In genomic region chr2:181243706-181244394, GRCm38 (mm10) we compare ENCODE assay signal across 10 mouse cellular contexts. TPM values are rescaled to one million over a fixed set of nuclear protein-coding genes. Genes with fewer than 3 reads are reported as not detected.
DNase-seq lines count a peak whose midpoint lies in the region; ATAC-seq and TF ChIP-seq lines count a peak whose summit lies in the region.
"Had no signal": no experiment of that assay in that cellular context is flagged by ENCODE, and none has a peak within 500 bp of the region (broad histone marks: within the 10 kb centered on the region; RNA-seq: fewer than 3 reads in every experiment).

No protein-coding gene starts in this region.

- no peak overlapping the region for H3K4me2 ChIP-seq in forebrain, embryonic 13.5 days
- H3K4me2 ChIP-seq: embryonic facial prominence, embryonic 13.5 days; midbrain, embryonic 12.5 days had no signal

- DNase-seq in 3T3-L1 (ENCODE audit: low read depth, low spot score): peak; percentile 35
- DNase-seq in heart, postnatal 10 days: peak; percentile 57
- DNase-seq in lung, adult 2 months: no peak
- no peak for DNase-seq in cerebellum, postnatal 36 days
- DNase-seq in left cerebral cortex, adult 11 months (ENCODE audit: low spot score): no peak
- DNase-seq in embryo, embryonic 11 days: no peak

- no peak for TF ChIP-seq POLR2A in ES-Bruce4 (IDR thresholded peaks at IDR 0.05; ENCODE audit: insufficient read depth, low read length)
- no peak for TF ChIP-seq POLR2A in lung, adult 2 months (IDR thresholded peaks at IDR 0.05; ENCODE audit: borderline replicate concordance, extremely low read depth, low read depth, low read length)

- intact Hi-C loops in heart, postnatal 10 days (cut with DNase I): loop anchor here (5.0 kb wide), 1 partner anchor 57 kb away; the partner anchor contains the start of gene Ppdpf

- H3K36me3 ChIP-seq in ES-Bruce4 (ENCODE audit: control insufficient read depth, insufficient read depth, low read length, poor library complexity, severe bottlenecking): no peaks in the 10 kb centered on the region
- no peaks in the 10 kb centered on the region for H3K36me3 ChIP-seq in forebrain, embryonic 13.5 days (ENCODE audit: poor library complexity, severe bottlenecking)
- H3K36me3 ChIP-seq: embryonic facial prominence, embryonic 13.5 days; midbrain, embryonic 12.5 days had no signal

- H3K9me3 ChIP-seq in ES-Bruce4 (replicated peaks; ENCODE audit: control insufficient read depth, insufficient read depth, low read length, poor library complexity, severe bottlenecking): no peaks in the 10 kb centered on the region
- no peaks in the 10 kb centered on the region for H3K9me3 ChIP-seq in forebrain, embryonic 13.5 days (replicated peaks)
- H3K9me3 ChIP-seq: embryonic facial prominence, embryonic 13.5 days; midbrain, embryonic 12.5 days had no signal

- 24% methylated on average over 11 of the region's 11 CpGs for WGBS in lung, adult 2 months
- 42% methylated on average over 11 of the region's 11 CpGs for WGBS in forebrain, embryonic 13.5 days

- H3K27me3 ChIP-seq in ES-Bruce4 (ENCODE audit: control insufficient read depth, insufficient read depth, low read length, poor library complexity, severe bottlenecking): no peaks in the 10 kb centered on the region
- no peaks in the 10 kb centered on the region for H3K27me3 ChIP-seq in forebrain, embryonic 13.5 days
- H3K27me3 ChIP-seq: embryonic facial prominence, embryonic 13.5 days had no signal

- H3K9ac ChIP-seq in ES-Bruce4 (ENCODE audit: low read depth, poor library complexity, severe bottlenecking): no peak overlapping the region
- no peak overlapping the region for H3K9ac ChIP-seq in forebrain, embryonic 13.5 days
- H3K9ac ChIP-seq: embryonic facial prominence, embryonic 13.5 days; midbrain, embryonic 12.5 days had no signal

- H3K4me3 ChIP-seq in ES-Bruce4 (ENCODE audit: low read depth, low read length): peak overlapping the region; percentile 48
- H3K4me3 ChIP-seq in lung, adult 2 months (replicated peaks; ENCODE audit: extremely low read depth, low read depth, low read length): peak overlapping the region; percentile 47
- H3K4me3 ChIP-seq in forebrain, embryonic 13.5 days: no peak overlapping the region
- H3K4me3 ChIP-seq: embryonic facial prominence, embryonic 13.5 days; midbrain, embryonic 12.5 days had no signal

- no peak for TF ChIP-seq CTCF in ES-Bruce4 (IDR thresholded peaks at IDR 0.05; ENCODE audit: low read depth, low read length)
- no peak for TF ChIP-seq CTCF in lung, adult 2 months (IDR thresholded peaks at IDR 0.05; ENCODE audit: insufficient read depth, low read length)

- no peak for TF ChIP-seq EP300 in ES-Bruce4 (IDR thresholded peaks at IDR 0.05; ENCODE audit: insufficient read depth, low read depth, low read length)

- no peaks in the 10 kb centered on the region for H3K4me1 ChIP-seq in ES-Bruce4 (ENCODE audit: control insufficient read depth, insufficient read depth, low read length)
- H3K4me1 ChIP-seq in lung, adult 2 months (ENCODE audit: control insufficient read depth, insufficient read depth, low read length): peaks cover 21% of the 10 kb centered on the region
- no peaks in the 10 kb centered on the region; the same call in 1 of the 2 replicates for H3K4me1 ChIP-seq in forebrain, embryonic 13.5 days

- peak overlapping the region; percentile 55 for H3K27ac ChIP-seq in ES-Bruce4 (ENCODE audit: insufficient read depth, low read length)
- no peak overlapping the region for H3K27ac ChIP-seq in forebrain, embryonic 13.5 days
- H3K27ac ChIP-seq: embryonic facial prominence, embryonic 13.5 days; midbrain, embryonic 12.5 days had no signal

- no peak for ATAC-seq in forebrain, embryonic 13.5 days

RNA-seq across cellular contexts. Expression of gene Helz2, which starts 2.0 kb away (rescaled TPM):
- 1.4 and 1.5 TPM in 2 replicates for polyA plus RNA-seq in ES-Bruce4 (2011; ENCODE audit: insufficient read depth, insufficient read length, low read depth, missing spikeins)
- total RNA-seq in heart, postnatal 10 days (2021): 10 to 100 TPM in 1 of 2 experiments, 1 to 10 TPM in 1; 9.3 to 10.2 TPM
- polyA plus RNA-seq in lung, adult 2 months (2012; rRNA removed): 49.7 and 54.3 TPM in 2 replicates
- 0.24 and 0.26 TPM in 2 replicates for polyA plus RNA-seq in forebrain, embryonic 13.5 days (2015; fragmentation: Nextera tagmentation; extraction: Ambion mirVana)

RNA-seq across cellular contexts. Expression of gene Fndc11, which starts 24.0 kb away (rescaled TPM):
- not detected in 2 replicates for polyA plus RNA-seq in ES-Bruce4 (2011; ENCODE audit: insufficient read depth, insufficient read length, low read depth, missing spikeins)
- under 1 TPM in 1 of 2 experiments, not detected in 1; 0.30 TPM for total RNA-seq in heart, postnatal 10 days (2021)
- polyA plus RNA-seq in lung, adult 2 months (2012; rRNA removed): 2.3 and 2.4 TPM in 2 replicates
- polyA plus RNA-seq in forebrain, embryonic 13.5 days (2015; fragmentation: Nextera tagmentation; extraction: Ambion mirVana): 0.15 and 0.23 TPM in 2 replicates
- polyA plus RNA-seq: embryonic facial prominence, embryonic 13.5 days had no signal

RNA-seq across cellular contexts. Expression of gene Srms, which starts 30.9 kb away (rescaled TPM):
- not detected in 2 replicates for polyA plus RNA-seq in ES-Bruce4 (2011; ENCODE audit: insufficient read depth, insufficient read length, low read depth, missing spikeins)
- total RNA-seq in heart, postnatal 10 days (2021): under 1 TPM; 0.17 to 0.25 TPM
- 7.6 and 7.8 TPM in 2 replicates for polyA plus RNA-seq in lung, adult 2 months (2012; rRNA removed)
- 0.06 and 0.11 TPM in 2 replicates for polyA plus RNA-seq in forebrain, embryonic 13.5 days (2015; fragmentation: Nextera tagmentation; extraction: Ambion mirVana)
- polyA plus RNA-seq: embryonic facial prominence, embryonic 13.5 days had no signal

RNA-seq across cellular contexts. Expression of gene Ptk6, which starts 41.3 kb away (rescaled TPM):
- not detected in 2 replicates for polyA plus RNA-seq in ES-Bruce4 (2011; ENCODE audit: insufficient read depth, insufficient read length, low read depth, missing spikeins)
- not detected for total RNA-seq in heart, postnatal 10 days (2021)
- 0.29 and 1.6 TPM in 2 replicates for polyA plus RNA-seq in lung, adult 2 months (2012; rRNA removed)
- not detected in 2 replicates for polyA plus RNA-seq in forebrain, embryonic 13.5 days (2015; fragmentation: Nextera tagmentation; extraction: Ambion mirVana)
- polyA plus RNA-seq: embryonic facial prominence, embryonic 13.5 days; midbrain, embryonic 12.5 days had no signal

RNA-seq across cellular contexts. Expression of gene Gmeb2, which starts 44.0 kb away (rescaled TPM):
- polyA plus RNA-seq in ES-Bruce4 (2011; ENCODE audit: insufficient read depth, insufficient read length, low read depth, missing spikeins): 16.4 and 16.7 TPM in 2 replicates
- total RNA-seq in heart, postnatal 10 days (2021): 10 to 100 TPM; 12.3 to 15.3 TPM
- polyA plus RNA-seq in lung, adult 2 months (2012; rRNA removed): 22.2 and 26.3 TPM in 2 replicates
- polyA plus RNA-seq in forebrain, embryonic 13.5 days (2015; fragmentation: Nextera tagmentation; extraction: Ambion mirVana): 19.5 and 20.5 TPM in 2 replicates

Comparison
In these comparisons a context has a peak if more than half of its experiments do, and no peak if none do; other contexts are left out.
1. DNase-seq: peak in 3T3-L1 (single experiment) and heart, postnatal 10 days (2 of 2); none in lung, adult 2 months (single experiment), cerebellum, postnatal 36 days (0 of 2), left cerebral cortex, adult 11 months (single experiment) and embryo, embryonic 11 days (single experiment).
2. RNA of gene Helz2, which starts 2.0 kb away (polyA plus RNA-seq): 49.7 to 54.3 TPM in lung, adult 2 months; 1.4 to 1.5 TPM in ES-Bruce4 and 0.24 to 0.26 TPM in forebrain, embryonic 13.5 days; every median in the first group is over 10 times any median in the second.